Comparison of ENCODE assay signal across 8 mouse cellular contexts in the genomic region with DNA sequence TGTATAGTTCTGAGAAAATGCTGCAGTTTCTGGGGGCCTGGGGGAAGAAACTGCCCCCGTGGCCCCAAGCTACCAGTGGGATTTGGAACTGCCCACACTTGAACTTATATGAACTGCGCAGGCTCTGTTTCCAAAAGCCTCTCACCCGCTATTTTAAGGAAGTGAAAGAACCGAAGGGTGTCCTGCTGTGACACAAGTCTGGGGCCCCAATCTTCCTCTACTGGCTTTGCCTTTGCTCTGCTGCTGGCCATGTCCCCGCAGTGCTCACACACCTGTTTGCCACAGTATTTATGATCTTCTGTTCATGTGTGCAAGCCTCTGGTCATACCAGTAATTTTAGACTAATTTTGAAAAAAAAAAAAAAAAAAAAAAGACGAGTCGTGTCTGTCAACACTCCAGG. TPM values are rescaled to one million over a fixed set of nuclear protein-coding genes. Genes with fewer than 3 reads are reported as not detected.
A peak's percentile ranks its signal among the peaks of the same experiment; 100 is the strongest.
DNase-seq lines count a peak whose midpoint lies in the region; ATAC-seq lines count a peak whose summit lies in the region.

No protein-coding gene starts in this region.

- peak overlapping the region; percentile 94; the same call in 1 of the 2 replicates for H3K4me2 ChIP-seq in limb, embryonic 12.5 days
- H3K4me2 ChIP-seq in midbrain, embryonic 16.5 days (ENCODE audit: low read length), result peak overlapping the region; percentile 97

- WGBS in limb, embryonic 12.5 days, result 34% methylated on average over 7 of the region's 7 CpGs
- WGBS in midbrain, embryonic 16.5 days, result 32% methylated on average over 7 of the region's 7 CpGs

- H3K27me3 ChIP-seq in limb, embryonic 12.5 days, result no peaks in the 10 kb centered on the region
- H3K27me3 ChIP-seq in midbrain, embryonic 16.5 days (ENCODE audit: control insufficient read depth, insufficient read depth, low read depth, low read length), result no peaks in the 10 kb centered on the region

- ATAC-seq in limb, embryonic 12.5 days (ENCODE audit: insufficient number of reproducible peaks, insufficient read depth, low FRiP score, low TSS enrichment, low read depth), result no peak
- ATAC-seq in midbrain, embryonic 16.5 days, result 0 out of 2 replicates have a peak, but pooled peaks have one; percentile 0
- no peak for ATAC-seq in activated CD4-positive, CD25-positive, alpha-beta regulatory T cell, adult 4 months

- peaks cover 18% of the 10 kb centered on the region; the same call in 1 of the 2 replicates for H3K4me1 ChIP-seq in limb, embryonic 12.5 days (replicated peaks)
- H3K4me1 ChIP-seq in midbrain, embryonic 16.5 days (ENCODE audit: control insufficient read depth, insufficient read depth, low read length), result peaks cover 5% of the 10 kb centered on the region; the same call in 1 of the 2 replicates

- no peak overlapping the region for H3K9ac ChIP-seq in limb, embryonic 12.5 days (replicated peaks)
- no peak overlapping the region for H3K9ac ChIP-seq in midbrain, embryonic 16.5 days (ENCODE audit: low read depth, low read length)

- peaks cover 34% of the 10 kb centered on the region for H3K36me3 ChIP-seq in limb, embryonic 12.5 days
- no peaks in the 10 kb centered on the region for H3K36me3 ChIP-seq in midbrain, embryonic 16.5 days (ENCODE audit: control insufficient read depth, insufficient read depth, low read length)

- no peaks in the 10 kb centered on the region for H3K9me3 ChIP-seq in limb, embryonic 12.5 days
- H3K9me3 ChIP-seq in midbrain, embryonic 16.5 days (replicated peaks; ENCODE audit: control insufficient read depth, low read length, poor library complexity, severe bottlenecking), result no peaks in the 10 kb centered on the region

- DNase-seq in kidney, postnatal 14 days, result peak; percentile 3
- DNase-seq in kidney, postnatal 10 days, result no peak
- peak; percentile 20 for DNase-seq in gastrocnemius, postnatal 14 days
- DNase-seq in embryo, embryonic 10.5 days (ENCODE audit: low spot score), result no peak
- DNase-seq in c-Kit-positive CD71-positive TER-119-positive erythroid progenitor cells, embryonic 14.5 days (ENCODE audit: low spot score), result no peak

- no peak overlapping the region for H3K4me3 ChIP-seq in limb, embryonic 12.5 days (replicated peaks)
- H3K4me3 ChIP-seq in midbrain, embryonic 16.5 days (ENCODE audit: low read depth, low read length), result no peak overlapping the region; the same call in 1 of the 2 replicates

- no peak overlapping the region for H3K27ac ChIP-seq in limb, embryonic 12.5 days
- no peak overlapping the region; the same call in 1 of the 2 replicates for H3K27ac ChIP-seq in midbrain, embryonic 16.5 days (ENCODE audit: low read length)

- intact Hi-C loops in gastrocnemius, postnatal 14 days (cut with DNase I; ENCODE audit: low total_unique reads), result no loop called here

RNA-seq across cellular contexts. Expression of gene Ppfibp2, which starts 1.1 kb away (rescaled TPM):
- total RNA-seq in gastrocnemius, postnatal 14 days (2021), result 1 to 10 TPM; 8.4 to 9.9 TPM
- polyA plus RNA-seq in limb, embryonic 12.5 days (2016; fragmentation: Nextera tagmentation; extraction: Ambion mirVana), result 14.1 and 15.1 TPM in 2 replicates
- 1.4 TPM in 2 replicates for polyA plus RNA-seq in midbrain, embryonic 16.5 days (2015; fragmentation: Nextera tagmentation; extraction: Ambion mirVana)
- polyA plus RNA-seq in activated CD4-positive, CD25-positive, alpha-beta regulatory T cell, adult 4 months (2017; shearing (Covaris generic)), result under 1 TPM; 0.31 to 0.44 TPM

RNA-seq across cellular contexts. Expression of gene Olfml1, which starts 26.7 kb away (rescaled TPM):
- total RNA-seq in gastrocnemius, postnatal 14 days (2021), result 1 to 10 TPM; 5.9 to 7.0 TPM
- polyA plus RNA-seq in limb, embryonic 12.5 days (2016; fragmentation: Nextera tagmentation; extraction: Ambion mirVana), result 30.2 and 32.1 TPM in 2 replicates
- polyA plus RNA-seq in midbrain, embryonic 16.5 days (2015; fragmentation: Nextera tagmentation; extraction: Ambion mirVana), result 2.4 and 3.3 TPM in 2 replicates
- not detected for polyA plus RNA-seq in activated CD4-positive, CD25-positive, alpha-beta regulatory T cell, adult 4 months (2017; shearing (Covaris generic))

RNA-seq across cellular contexts. Expression of gene 5330417H12Rik, which starts 31.1 kb away (rescaled TPM):
- not detected for total RNA-seq in gastrocnemius, postnatal 14 days (2021)
- polyA plus RNA-seq in limb, embryonic 12.5 days (2016; fragmentation: Nextera tagmentation; extraction: Ambion mirVana), result not detected in 2 replicates
- polyA plus RNA-seq in midbrain, embryonic 16.5 days (2015; fragmentation: Nextera tagmentation; extraction: Ambion mirVana), result not detected in 2 replicates
- polyA plus RNA-seq in activated CD4-positive, CD25-positive, alpha-beta regulatory T cell, adult 4 months (2017; shearing (Covaris generic)), result not detected

Comparison
In these comparisons a context has a peak if more than half of its experiments do, and no peak if none do; other contexts are left out.
1. DNase-seq: peak in kidney, postnatal 14 days (single experiment) and gastrocnemius, postnatal 14 days (single experiment); none in kidney, postnatal 10 days (single experiment), embryo, embryonic 10.5 days (single experiment) and c-Kit-positive CD71-positive TER-119-positive erythroid progenitor cells, embryonic 14.5 days (single experiment).